Mouse (Mus musculus) fat pad, adult 2 months (tissue): ENCODE measurements around the gene Rhox2f.
"Not testable (repeated sequence)": the region's sequence is repeated elsewhere in the genome, so short reads cannot be mapped to it uniquely, and the experiment has no call there.

Experiments used
- DNase-seq: peaks from one replicate; pipeline ENCODE4 v3.0.0-alpha.2; 2011; ENCODE audit warnings: low read depth, low spot score; ENCODE audit errors: extremely low read depth

Gene Rhox2f

DNA sequence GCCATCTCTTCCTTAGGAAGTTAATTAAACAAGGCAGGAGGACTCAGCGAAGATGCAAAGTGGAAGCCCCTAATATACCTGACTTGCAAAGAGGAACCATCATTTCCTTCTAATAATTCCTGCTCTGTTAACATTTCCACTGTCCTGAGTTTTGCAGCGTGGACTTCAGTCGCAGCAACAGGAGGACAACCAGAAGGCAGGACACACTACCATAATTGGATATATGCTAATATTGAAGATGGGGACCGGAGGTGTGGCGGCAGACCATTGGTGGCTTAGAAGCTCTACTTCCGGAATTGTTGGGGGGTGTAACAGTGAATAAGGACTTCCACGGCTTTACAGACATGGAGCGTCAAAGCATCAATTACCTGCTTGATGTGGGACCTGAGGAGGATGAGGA is at the start of gene Rhox2f:
TSS of gene Rhox2f (plus strand) at position 301 of the 400 bp plus-strand sequence.
- not testable (repeated sequence) for DNase-seq

DNA sequence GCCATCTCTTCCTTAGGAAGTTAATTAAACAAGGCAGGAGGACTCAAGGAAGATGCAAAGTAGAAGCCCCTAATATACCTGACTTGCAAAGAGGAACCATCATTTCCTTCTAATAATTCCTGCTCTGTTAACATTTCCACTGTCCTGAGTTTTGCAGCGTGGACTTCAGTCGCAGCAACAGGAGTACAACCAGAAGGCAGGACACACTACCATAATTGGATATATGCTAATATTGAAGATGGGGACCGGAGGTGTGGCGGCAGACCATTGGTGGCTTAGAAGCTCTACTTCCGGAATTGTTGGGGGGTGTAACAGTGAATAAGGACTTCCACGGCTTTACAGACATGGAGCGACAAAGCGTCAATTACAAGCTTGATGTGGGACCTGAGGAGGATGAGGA is 41.1 kb upstream of the Rhox2f start, which contains the start of gene Rhox2e:
TSS of gene Rhox2e (plus strand) at position 301 of the 400 bp plus-strand sequence.
- not testable (repeated sequence) for DNase-seq

DNA sequence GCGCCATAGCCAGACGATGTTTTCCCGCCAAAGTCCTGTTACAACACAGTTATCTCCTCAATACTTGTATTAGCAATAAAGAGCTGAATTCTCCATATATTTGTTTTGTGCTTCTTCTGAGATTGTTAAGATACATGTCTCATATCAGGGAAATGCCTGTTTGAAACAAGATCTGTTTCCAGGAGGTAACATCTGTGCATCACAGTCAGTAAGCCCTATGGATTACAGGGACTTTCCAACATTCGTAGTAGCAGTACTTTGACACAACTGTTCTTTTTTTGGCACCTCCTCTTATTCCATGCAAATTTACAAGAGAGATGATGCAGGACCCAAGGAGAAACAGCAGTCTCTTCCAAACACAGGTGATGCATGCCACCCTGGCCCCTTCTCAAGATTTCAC is 29.5 kb upstream of the Rhox2f start, which contains the start of gene Rhox3e:
TSS of gene Rhox3e (plus strand) at position 301 of the 400 bp plus-strand sequence.
- DNase-seq, result not testable (repeated sequence)

DNA sequence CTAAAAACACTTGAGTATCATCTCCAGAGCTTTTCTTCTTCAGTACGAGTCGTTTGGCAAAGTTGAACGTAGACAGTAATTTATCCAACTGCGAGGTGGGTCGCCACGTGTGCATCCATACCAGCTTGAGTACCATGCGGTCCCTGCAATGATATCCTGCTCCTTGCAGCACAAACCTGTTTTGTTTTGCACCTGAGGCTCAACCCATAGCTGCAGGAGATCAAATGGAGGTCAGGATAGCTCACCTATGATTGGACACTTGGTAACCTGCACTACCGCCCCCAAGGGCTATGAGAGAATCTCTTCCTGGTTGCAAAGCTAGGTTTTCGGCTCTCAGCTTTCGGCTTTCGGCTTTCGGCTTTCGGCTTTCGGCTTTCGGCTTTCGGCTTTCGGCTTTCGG is 14.1 kb upstream of the Rhox2f start, which contains the start of gene Rhox4e:
TSS of gene Rhox4e (plus strand) at position 301 of the 400 bp plus-strand sequence.
- DNase-seq, result not testable (repeated sequence)

DNA sequence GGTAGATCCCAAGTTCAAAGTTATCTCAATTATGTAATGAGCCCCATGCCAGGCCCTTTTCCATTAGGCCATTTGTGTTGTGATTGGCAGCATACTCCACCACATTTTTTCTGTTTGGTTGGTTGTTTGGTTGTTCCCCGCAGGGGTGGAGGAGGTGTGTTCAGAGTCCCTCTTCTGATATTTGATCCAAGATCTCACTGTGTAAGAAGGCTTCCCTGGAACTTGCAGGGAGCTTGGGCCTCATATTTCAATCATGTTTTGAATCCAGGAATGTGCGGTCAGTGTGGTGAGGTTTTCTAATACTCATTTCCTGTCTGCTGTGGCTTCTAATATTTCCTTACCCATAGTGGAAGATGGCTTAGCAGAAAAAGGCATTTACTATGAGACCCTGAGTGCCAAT is 1.4 kb downstream of the Rhox2f start:
- not testable (repeated sequence) for DNase-seq

DNA sequence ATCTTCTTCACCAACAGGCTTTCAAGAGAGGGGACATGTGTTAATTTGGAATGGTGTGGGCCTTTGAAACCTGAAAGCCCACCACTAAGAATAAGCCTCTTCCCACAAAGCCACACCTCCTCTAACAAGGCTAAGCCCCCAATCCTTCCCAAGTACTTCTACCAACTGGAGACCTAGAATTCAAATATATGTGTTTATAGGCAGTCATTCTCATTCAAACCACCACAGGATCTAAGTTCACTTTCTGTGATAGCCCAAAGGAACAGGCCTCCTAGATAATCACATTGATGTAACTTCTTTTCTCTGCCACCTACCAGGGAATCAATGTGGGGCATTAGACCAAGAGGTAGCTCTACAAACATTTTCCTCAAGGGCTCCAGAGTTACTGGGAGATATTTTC is 9.5 kb downstream of the Rhox2f start, which contains the start of gene Rhox3f:
TSS of gene Rhox3f (plus strand) at position 301 of the 400 bp plus-strand sequence.
- not testable (repeated sequence) for DNase-seq

DNA sequence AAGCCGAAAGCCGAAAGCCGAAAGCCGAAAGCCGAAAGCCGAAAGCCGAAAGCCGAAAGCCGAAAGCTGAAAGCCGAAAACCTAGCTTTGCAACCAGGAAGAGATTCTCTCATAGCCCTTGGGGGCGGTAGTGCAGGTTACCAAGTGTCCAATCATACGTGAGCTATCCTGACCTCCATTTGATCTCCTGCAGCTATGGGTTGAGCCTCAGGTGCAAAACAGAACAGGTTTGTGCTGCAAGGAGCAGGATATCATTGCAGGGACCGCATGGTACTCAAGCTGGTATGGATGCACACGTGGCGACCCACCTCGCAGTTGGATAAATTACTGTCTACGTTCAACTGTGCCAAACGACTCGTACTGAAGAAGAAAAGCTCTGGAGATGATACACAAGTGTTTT is 36.4 kb downstream of the Rhox2f start, which contains the start of gene Rhox4f:
TSS of gene Rhox4f (minus strand) at position 101 of the 400 bp plus-strand sequence.
- not testable (repeated sequence) for DNase-seq
